Mouse (Mus musculus) heart, adult 2 months (tissue): ENCODE measurements around the gene Stk39. TPM values are rescaled to one million over a fixed set of nuclear protein-coding genes. Genes with fewer than 3 reads are reported as not detected.

Source experiments
- DNase-seq, 2 experiments: peaks; one replicate each; pipeline ENCODE4 v3.0.0; 2021
- H3K27ac ChIP-seq: fragments of 200-600 bp; 2 replicates; pipeline ENCODE4 v1.8.1; 2022
- H3K27me3 ChIP-seq: fragments of 200-500 bp; 2 replicates; pipeline ENCODE4 v1.6.1; 2012; ENCODE audit warnings: mild to moderate bottlenecking, low read length, inconsistent platforms, mixed read lengths; ENCODE audit not compliant: control insufficient read depth, insufficient read depth
- H3K36me3 ChIP-seq: fragments of 200-500 bp; 2 replicates; pipeline ENCODE4 v1.6.1; 2012; ENCODE audit warnings: low read length, inconsistent platforms; ENCODE audit not compliant: control insufficient read depth, insufficient read depth
- H3K4me1 ChIP-seq: fragments of 200-500 bp; 2 replicates; pipeline ENCODE4 v1.6.1; 2011; ENCODE audit warnings: low read length; ENCODE audit not compliant: control insufficient read depth, insufficient read depth
- H3K4me3 ChIP-seq: fragments of 200-600 bp; 2 replicates; pipeline ENCODE4 v1.8.1; 2022
- H3K79me2 ChIP-seq: fragments of 200-500 bp; replicated peaks from 2 replicates; pipeline ENCODE4 v1.6.1; 2012; ENCODE audit warnings: mild to moderate bottlenecking, inconsistent platforms, low read length, moderate library complexity, mixed read lengths; ENCODE audit not compliant: control insufficient read depth, insufficient read depth
- H3K9ac ChIP-seq: fragments of 200-500 bp; 2 replicates; pipeline ENCODE4 v1.6.1; 2012; ENCODE audit warnings: low read depth, mild to moderate bottlenecking, control low read depth, inconsistent platforms, low read length, mixed read lengths
- CTCF ChIP-seq: fragments of 200-600 bp; IDR thresholded peaks from 2 replicates; pipeline ENCODE4 v1.8.1; 2022; ENCODE audit warnings: antibody characterized with exemption, mild to moderate bottlenecking, moderate library complexity
- EP300 ChIP-seq: fragments of 200-500 bp; IDR thresholded peaks from 2 replicates; pipeline ENCODE4 v1.6.1; 2011; ENCODE audit warnings: low read depth, low read length, control low read depth; ENCODE audit not compliant: insufficient read depth
- POLR2A ChIP-seq: fragments of 200-500 bp; IDR thresholded peaks from 2 replicates; pipeline ENCODE4 v1.6.1; 2011; ENCODE audit warnings: mild to moderate bottlenecking, low read depth, low read length, control low read depth; ENCODE audit not compliant: insufficient read depth
- WGBS: fragments of 180-500 bp; shearing (Covaris S2); methylation state at CpG from one replicate; pipeline ENCODE4 v1.1.7; 2018; 5-methylcytosine and 5-hydroxymethylcytosine counted together
- intact Hi-C: fragments of 180-260 bp; cut with DNase I; formaldehyde crosslinking; loops from one replicate; pipeline ENCODE4 v1.15.1; 2025
- polyA plus RNA-seq: library from polyadenylated mRNA; depleted of rRNA; stranded (reverse); fragments of >200 nt; gene quantifications from 2 replicates; pipeline ENCODE4 v1.2.3, GENCODE M21; 2012; rRNA removed
- total RNA-seq, 2 experiments: library from RNA; stranded (reverse); gene quantifications; 2 replicates each; pipeline ENCODE4 v1.2.3; 2021

Gene Stk39
- total and polyA plus RNA-seq, 3 experiments = 34.2 to 85.2 (median 80.9) TPM

DNA sequence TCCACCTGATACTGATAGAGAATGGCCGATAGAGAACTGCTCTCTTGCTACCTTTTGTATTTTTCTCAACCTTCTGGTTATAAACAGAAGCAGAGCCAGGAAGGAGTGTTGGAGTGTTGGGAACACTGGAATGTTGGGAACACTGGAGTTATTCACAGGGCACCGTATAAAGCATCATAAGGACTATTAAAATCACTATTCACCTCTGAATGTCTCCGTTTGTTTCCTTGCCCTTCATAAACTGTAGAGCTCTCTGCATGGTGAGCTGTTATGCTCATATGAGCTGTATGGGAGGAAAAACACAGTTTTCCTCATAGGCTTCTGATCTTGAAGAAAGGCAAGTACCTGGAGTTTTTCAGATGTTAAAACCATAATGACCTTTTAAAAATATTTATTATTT lies 295.6 kb downstream of the Stk39 start:
- no peak for DNase-seq
- 82% methylated on average over 3 of the region's 3 CpGs for WGBS
- no peaks in the 10 kb centered on the region for H3K36me3 ChIP-seq
- H3K9ac ChIP-seq = no peak overlapping the region
- no peaks in the 10 kb centered on the region for H3K4me1 ChIP-seq
- H3K27ac ChIP-seq = no peak overlapping the region
- intact Hi-C loops = no loop called here
- TF ChIP-seq EP300 (no peak), CTCF (no peak), POLR2A (no peak)
- H3K27me3 ChIP-seq = no peaks in the 10 kb centered on the region
- no peak overlapping the region for H3K4me3 ChIP-seq
- no peaks in the 10 kb centered on the region for H3K79me2 ChIP-seq

DNA sequence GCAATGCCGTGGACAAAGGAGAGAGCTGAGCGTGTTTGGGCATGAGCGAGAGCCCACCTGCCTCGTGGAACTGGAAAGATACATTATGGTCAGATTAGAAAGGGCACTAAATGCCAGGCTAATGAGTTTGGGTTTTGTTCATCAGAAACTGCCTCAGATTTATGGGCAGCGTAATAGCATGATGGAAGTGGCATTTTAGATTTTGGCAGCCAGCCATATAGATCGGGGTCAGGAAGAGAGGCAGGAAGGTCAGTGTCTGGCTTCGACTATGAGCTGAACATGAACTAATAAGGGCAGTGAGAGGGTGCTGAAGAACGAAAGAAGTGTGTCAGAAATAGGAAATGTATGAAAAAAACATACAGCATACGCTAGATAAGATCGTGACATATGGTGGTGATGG lies 300.8 kb downstream of the Stk39 start:
- intact Hi-C loops = no loop called here

DNA sequence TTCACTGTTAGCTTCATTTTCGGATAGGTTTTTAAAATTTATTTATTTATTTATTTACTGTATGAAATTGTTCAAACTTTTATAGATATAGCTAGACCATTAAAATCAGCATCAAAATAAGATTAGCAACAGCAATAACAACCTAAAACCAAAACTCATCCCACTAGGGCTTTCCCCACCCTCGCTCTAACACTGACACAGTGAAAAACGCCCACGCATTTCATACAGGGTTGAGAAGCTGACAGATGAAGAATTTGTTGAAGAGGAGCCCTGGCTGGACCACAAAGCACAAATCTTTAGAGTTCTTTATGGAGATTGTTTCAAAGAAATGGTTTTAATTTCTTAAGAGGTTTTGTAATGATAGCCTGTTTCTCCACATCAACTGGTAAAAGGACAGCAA lies 310.1 kb downstream of the Stk39 start:
- 0 out of 2 replicates have a peak, but pooled peaks cover 2% of the 10 kb centered on the region for H3K27me3 ChIP-seq
- WGBS = 81% methylated on average over 4 of the region's 4 CpGs
- H3K27ac ChIP-seq = no peak overlapping the region
- H3K9ac ChIP-seq = no peak overlapping the region
- intact Hi-C loops = no loop called here
- DNase-seq = no peak
- no peak for TF ChIP-seq POLR2A
- TF ChIP-seq EP300 = no peak
- no peak for TF ChIP-seq CTCF
- H3K79me2 ChIP-seq = no peaks in the 10 kb centered on the region
- no peaks in the 10 kb centered on the region for H3K4me1 ChIP-seq
- H3K4me3 ChIP-seq = no peak overlapping the region
- H3K36me3 ChIP-seq = no peaks in the 10 kb centered on the region

More for the DNA sequence above, 300.8 kb downstream of the Stk39 start:
- no peak for DNase-seq
- no peak for TF ChIP-seq CTCF
- no peak for TF ChIP-seq POLR2A
- no peak for TF ChIP-seq EP300
- Histone ChIP-seq H3K27me3 (no peaks in the 10 kb centered on the region), H3K36me3 (no peaks in the 10 kb centered on the region), H3K4me3 (no peak overlapping the region), H3K4me1 (no peaks in the 10 kb centered on the region), H3K27ac (no peak overlapping the region), H3K9ac (no peak overlapping the region), H3K79me2 (no peaks in the 10 kb centered on the region)
- 41% methylated on average over 10 of the region's 10 CpGs for WGBS

DNA sequence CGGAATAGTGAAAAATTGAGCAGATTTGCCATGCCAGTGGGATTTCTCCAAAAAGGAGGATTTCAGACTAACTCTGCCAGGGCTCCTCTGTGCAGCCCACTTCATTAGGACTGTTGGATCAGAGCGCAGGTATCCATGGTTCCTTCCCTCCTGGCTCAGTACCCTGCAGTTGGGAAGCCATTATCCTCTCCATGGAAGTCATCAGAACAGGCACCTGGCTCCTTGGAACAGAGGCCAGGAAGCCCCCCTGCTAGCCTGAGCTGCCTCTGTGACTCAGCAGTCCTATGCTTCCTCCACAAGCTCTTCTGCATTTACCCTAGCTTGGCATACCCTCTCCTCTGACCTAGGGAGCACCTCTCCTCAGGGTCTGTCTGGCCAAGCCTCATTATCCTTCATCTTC lies 311.5 kb downstream of the Stk39 start:
- TF ChIP-seq CTCF (no peak), POLR2A (no peak), EP300 (no peak)
- Histone ChIP-seq H3K79me2 (no peaks in the 10 kb centered on the region), H3K27me3 (0 out of 2 replicates have a peak, but pooled peaks cover 2% of the 10 kb centered on the region), H3K27ac (no peak overlapping the region), H3K4me3 (no peak overlapping the region), H3K9ac (no peak overlapping the region), H3K36me3 (no peaks in the 10 kb centered on the region), H3K4me1 (no peaks in the 10 kb centered on the region)
- no peak for DNase-seq
- intact Hi-C loops = no loop called here
- 86% methylated on average over 2 of the region's 2 CpGs for WGBS

Other genes with a start within 250 kb of the Stk39 start
- not detected for gene 4933409G03Rik, start 110.1 kb upstream of the Stk39 start, total RNA-seq
- gene 4933409G03Rik, start 110.1 kb upstream of the Stk39 start, polyA plus RNA-seq = not detected in 2 replicates
- gene 4932414N04Rik, start 184.2 kb upstream of the Stk39 start, total RNA-seq = not detected
- 0.02 TPM in 1 of 2 replicates, not detected in the other for gene 4932414N04Rik, start 184.2 kb upstream of the Stk39 start, polyA plus RNA-seq